Mouse (Mus musculus) lung, postnatal 4 days (tissue): Measurements from ENCODE around the gene Mad2l2.
"Not testable (repeated sequence)": the region's sequence is repeated elsewhere in the genome, so short reads cannot be mapped to it uniquely, and the experiment has no call there.

Experiments
- DNase-seq, 2 experiments: peaks; one replicate each; pipeline ENCODE4 v3.0.0; 2021

Mad2l2 gene

GRCm38 (mm10) chr4:148176603-148177002 lies 46.4 kb downstream of the Mad2l2 start:
- not testable (repeated sequence) for DNase-seq

- no peak for DNase-seq
These were observed 47.5 kb downstream of the Mad2l2 start for GRCm38 (mm10) chr4:148177716-148178115.

- no peak for DNase-seq
These were observed 51.3 kb downstream of the Mad2l2 start for GRCm38 (mm10) chr4:148181483-148181882.

GRCm38 (mm10) chr4:148182363-148182762 lies 52.2 kb downstream of the Mad2l2 start:
- no peak for DNase-seq

- DNase-seq, result no peak
These were observed 54.4 kb downstream of the Mad2l2 start for GRCm38 (mm10) chr4:148184564-148184963.

GRCm38 (mm10) chr4:148185819-148186218 lies 55.6 kb downstream of the Mad2l2 start:
- no peak for DNase-seq

- DNase-seq, result not testable (repeated sequence)
These were observed 58.6 kb downstream of the Mad2l2 start for GRCm38 (mm10) chr4:148188767-148189166.

- no peak for DNase-seq
These were observed 62.6 kb downstream of the Mad2l2 start for GRCm38 (mm10) chr4:148192707-148193245.

- DNase-seq, result no peak
These were observed 64.2 kb downstream of the Mad2l2 start for GRCm38 (mm10) chr4:148194400-148194799.
